ENCODE assay signal across 23 mouse cellular contexts in genomic region chr2:5641678-5642077, GRCm38 (mm10).
A peak's percentile ranks its signal among the peaks of the same experiment; 100 is the strongest.
DNase-seq lines count a peak whose midpoint lies in the region; ATAC-seq and TF ChIP-seq lines count a peak whose summit lies in the region.
"Had no signal": no experiment of that assay in that cellular context is flagged by ENCODE, and none has a peak within 500 bp of the region (broad histone marks: within the 10 kb centered on the region; RNA-seq: fewer than 3 reads in every experiment).

No protein-coding gene starts in this region.

- H3K27ac ChIP-seq in heart, embryonic 14.5 days (replicated peaks in 1 of 2; ENCODE audit: control insufficient read depth in 1 of 2, insufficient read depth in 1 of 2, low read depth in 2 of 2, low read length in 2 of 2) = no peak overlapping the region
- no peak overlapping the region for H3K27ac ChIP-seq in midbrain, embryonic 14.5 days (replicated peaks; ENCODE audit: low read depth, low read length)
- H3K27ac ChIP-seq in midbrain, embryonic 11.5 days (ENCODE audit: low read depth, low read length) = no peak overlapping the region
- H3K27ac ChIP-seq in heart, postnatal 0 days (ENCODE audit: low read depth) = no peak overlapping the region
- H3K27ac ChIP-seq in liver, postnatal 0 days (ENCODE audit: low read depth) = no peak overlapping the region
- H3K27ac ChIP-seq: kidney, postnatal 0 days; liver, embryonic 14.5 days; macrophage; midbrain, embryonic 13.5 days; neural tube, embryonic 15.5 days; stomach, embryonic 15.5 days had no signal

- intact Hi-C loops in heart, postnatal 14 days (cut with DNase I) = no loop called here

- WGBS in heart, embryonic 14.5 days = 28% methylated on average over 5 of the region's 5 CpGs
- 72% methylated on average over 5 of the region's 5 CpGs for WGBS in midbrain, embryonic 14.5 days
- WGBS in midbrain, embryonic 11.5 days = 87% methylated on average over 5 of the region's 5 CpGs
- 17% methylated on average over 5 of the region's 5 CpGs for WGBS in heart, postnatal 0 days
- 47% methylated on average over 5 of the region's 5 CpGs for WGBS in liver, postnatal 0 days (ENCODE audit: insufficient replicate concordance)

- peaks cover 0 to 8% of the 10 kb centered on the region in 2 experiments; a peak in 2 of 4 replicates for H3K4me1 ChIP-seq in heart, embryonic 14.5 days (ENCODE audit: control insufficient read depth in 2 of 2, insufficient read depth in 2 of 2, low read length in 2 of 2)
- H3K4me1 ChIP-seq in midbrain, embryonic 14.5 days (ENCODE audit: control insufficient read depth, insufficient read depth, low read length) = no peaks in the 10 kb centered on the region
- H3K4me1 ChIP-seq in midbrain, embryonic 11.5 days (ENCODE audit: control insufficient read depth, insufficient read depth, low read length) = no peaks in the 10 kb centered on the region
- H3K4me1 ChIP-seq in heart, postnatal 0 days (ENCODE audit: control insufficient read depth, insufficient read depth) = no peaks in the 10 kb centered on the region
- peaks cover 7% of the 10 kb centered on the region for H3K4me1 ChIP-seq in liver, postnatal 0 days (ENCODE audit: insufficient read depth)
- H3K4me1 ChIP-seq: midbrain, embryonic 13.5 days; stomach, embryonic 15.5 days had no signal

- H3K4me3 ChIP-seq in heart, embryonic 14.5 days (ENCODE audit: control insufficient read depth in 1 of 2, insufficient read depth in 1 of 2, low read depth in 1 of 2, low read length in 2 of 2) = no peak overlapping the region
- H3K4me3 ChIP-seq in midbrain, embryonic 14.5 days (replicated peaks; ENCODE audit: low read depth, low read length) = no peak overlapping the region
- no peak overlapping the region for H3K4me3 ChIP-seq in midbrain, embryonic 11.5 days (ENCODE audit: low read depth, low read length)
- no peak overlapping the region for H3K4me3 ChIP-seq in heart, postnatal 0 days (ENCODE audit: low read depth, low read length)
- no peak overlapping the region for H3K4me3 ChIP-seq in liver, postnatal 0 days (ENCODE audit: low read depth, low read length)
- H3K4me3 ChIP-seq: midbrain, embryonic 13.5 days; myocyte; neural tube, embryonic 15.5 days; stomach, embryonic 15.5 days had no signal

- peak; percentile 44 for ATAC-seq in frontal cortex, adult (ENCODE audit: low TSS enrichment)
- ATAC-seq in heart, embryonic 14.5 days (ENCODE audit: insufficient number of reproducible peaks, insufficient read depth, low FRiP score, low read depth) = no peak
- no peak for ATAC-seq in midbrain, embryonic 14.5 days (ENCODE audit: low FRiP score, low TSS enrichment)
- no peak for ATAC-seq in midbrain, embryonic 11.5 days (ENCODE audit: low FRiP score)
- no peak for ATAC-seq in heart, postnatal 0 days (ENCODE audit: insufficient read depth, low read depth)
- ATAC-seq in liver, postnatal 0 days = no peak
- ATAC-seq: midbrain, embryonic 13.5 days had no signal

- peak overlapping the region; percentile 23; the same call in 1 of the 2 replicates for H3K4me2 ChIP-seq in heart, embryonic 14.5 days (ENCODE audit: low read length)
- H3K4me2 ChIP-seq in midbrain, embryonic 14.5 days (ENCODE audit: low read length) = no peak overlapping the region
- H3K4me2 ChIP-seq in midbrain, embryonic 11.5 days = no peak overlapping the region
- H3K4me2 ChIP-seq in heart, postnatal 0 days (ENCODE audit: low read depth, low read length) = 0 out of 2 replicates have a peak overlapping the region, but pooled peaks have one; percentile 12
- H3K4me2 ChIP-seq in liver, postnatal 0 days (ENCODE audit: low read depth, low read length) = no peak overlapping the region
- H3K4me2 ChIP-seq: midbrain, embryonic 13.5 days; neural tube, embryonic 15.5 days; stomach, embryonic 15.5 days had no signal

- H3K9me3 ChIP-seq in heart, embryonic 14.5 days (ENCODE audit: control insufficient read depth, low read length) = no peaks in the 10 kb centered on the region
- H3K9me3 ChIP-seq in midbrain, embryonic 14.5 days (ENCODE audit: control insufficient read depth, low read length) = no peaks in the 10 kb centered on the region
- no peaks in the 10 kb centered on the region for H3K9me3 ChIP-seq in midbrain, embryonic 11.5 days (ENCODE audit: control insufficient read depth, low read length)
- H3K9me3 ChIP-seq in heart, postnatal 0 days (replicated peaks; ENCODE audit: control insufficient read depth, low read length) = no peaks in the 10 kb centered on the region
- H3K9me3 ChIP-seq in liver, postnatal 0 days (ENCODE audit: low read length) = no peaks in the 10 kb centered on the region
- H3K9me3 ChIP-seq: midbrain, embryonic 13.5 days; neural tube, embryonic 15.5 days; stomach, embryonic 15.5 days had no signal

- TF ChIP-seq EP300 in heart, postnatal 0 days (IDR thresholded peaks at IDR 0.05; ENCODE audit: low read depth) = no peak
- TF ChIP-seq EP300 in liver, postnatal 0 days (IDR thresholded peaks at IDR 0.05; ENCODE audit: low read depth) = no peak

- no peaks in the 10 kb centered on the region for H3K27me3 ChIP-seq in heart, embryonic 14.5 days (ENCODE audit: control insufficient read depth, insufficient read depth, low read length)
- H3K27me3 ChIP-seq in midbrain, embryonic 14.5 days (ENCODE audit: control insufficient read depth, insufficient read depth, low read length) = no peaks in the 10 kb centered on the region
- no peaks in the 10 kb centered on the region for H3K27me3 ChIP-seq in midbrain, embryonic 11.5 days (ENCODE audit: control insufficient read depth, insufficient read depth, low read length)
- H3K27me3 ChIP-seq in heart, postnatal 0 days (ENCODE audit: control insufficient read depth, insufficient read depth, low read length) = no peaks in the 10 kb centered on the region
- H3K27me3 ChIP-seq in liver, postnatal 0 days (ENCODE audit: insufficient read depth, low read length) = no peaks in the 10 kb centered on the region
- H3K27me3 ChIP-seq: CH12.LX; midbrain, embryonic 13.5 days; neural tube, embryonic 15.5 days; stomach, embryonic 15.5 days had no signal

- no peak overlapping the region for H3K9ac ChIP-seq in heart, embryonic 14.5 days (ENCODE audit: low read length)
- no peak overlapping the region for H3K9ac ChIP-seq in midbrain, embryonic 14.5 days (replicated peaks; ENCODE audit: low read length)
- H3K9ac ChIP-seq in midbrain, embryonic 11.5 days (ENCODE audit: low read length) = no peak overlapping the region
- H3K9ac ChIP-seq in heart, postnatal 0 days (replicated peaks; ENCODE audit: low read depth, low read length) = no peak overlapping the region
- H3K9ac ChIP-seq in liver, postnatal 0 days (replicated peaks) = no peak overlapping the region
- H3K9ac ChIP-seq: liver, embryonic 14.5 days; midbrain, embryonic 13.5 days; neural tube, embryonic 15.5 days; stomach, embryonic 15.5 days had no signal

- DNase-seq in frontal cortex, adult 2 months (ENCODE audit: extremely low spot score in 1 of 2, low spot score in 1 of 2) = no peak
- no peak for DNase-seq in heart, postnatal 14 days
- peak; percentile 4 for DNase-seq in midbrain, embryonic 14.5 days
- no peak for DNase-seq in midbrain, embryonic 11.5 days (ENCODE audit: low spot score, missing footprints)
- no peak for DNase-seq in heart, postnatal 0 days (ENCODE audit: low spot score)
- DNase-seq in liver, postnatal 0 days = no peak
- DNase-seq: adrenal gland, postnatal 14 days; cerebellum, adult 11 months; cerebellum, postnatal 14 days; embryo, embryonic 11 days; gastrocnemius, postnatal 36 days; kidney, adult 11 months; thymus, postnatal 36 days had no signal

- no peak for TF ChIP-seq CTCF in heart, postnatal 0 days (IDR thresholded peaks at IDR 0.05; ENCODE audit: low read depth)
- no peak for TF ChIP-seq CTCF in liver, postnatal 0 days (IDR thresholded peaks at IDR 0.05; ENCODE audit: low read depth)

- no peaks in the 10 kb centered on the region for H3K36me3 ChIP-seq in heart, embryonic 14.5 days (ENCODE audit: control insufficient read depth, insufficient read depth, low read length)
- H3K36me3 ChIP-seq in midbrain, embryonic 14.5 days (ENCODE audit: control insufficient read depth, insufficient read depth, low read length) = no peaks in the 10 kb centered on the region
- H3K36me3 ChIP-seq in midbrain, embryonic 11.5 days (ENCODE audit: control insufficient read depth, insufficient read depth, low read length) = no peaks in the 10 kb centered on the region
- H3K36me3 ChIP-seq in heart, postnatal 0 days (replicated peaks; ENCODE audit: control insufficient read depth, insufficient read depth, low read length) = no peaks in the 10 kb centered on the region
- H3K36me3 ChIP-seq in liver, postnatal 0 days (replicated peaks; ENCODE audit: insufficient read depth, low read length) = no peaks in the 10 kb centered on the region
- H3K36me3 ChIP-seq: midbrain, embryonic 13.5 days; neural tube, embryonic 15.5 days; stomach, embryonic 15.5 days had no signal

Comparison
In these comparisons a context has a peak if more than half of its experiments do, and no peak if none do; other contexts are left out.
1. H3K4me2 ChIP-seq: peak in heart, embryonic 14.5 days (single experiment) and heart, postnatal 0 days (single experiment); none in midbrain, embryonic 14.5 days (single experiment), midbrain, embryonic 11.5 days (single experiment) and liver, postnatal 0 days (single experiment).